Mouse (Mus musculus) midbrain, embryonic 11.5 days (tissue): Measurements from ENCODE around the gene Hdac9. TPM values are rescaled to one million over a fixed set of nuclear protein-coding genes. Genes with fewer than 3 reads are reported as not detected.

ENCODE experiments used
- ATAC-seq: fragments of 200-750 bp; cut with Nextera tagmentation; 2 replicates; pipeline ENCODE4 v1.8.0; 2017; ENCODE audit warnings: moderate TSS enrichment, moderate library complexity; ENCODE audit not compliant: low FRiP score
- DNase-seq: peaks from one replicate; pipeline ENCODE4 v3.0.0; 2015; ENCODE audit warnings: low spot score; ENCODE audit errors: missing footprints
- H3K27ac ChIP-seq: fragments of 300-500 bp; sonication (generic); 2 replicates; pipeline ENCODE4 v1.5.1; 2014; ENCODE audit warnings: low read depth, low read length
- H3K27me3 ChIP-seq: fragments of 300-500 bp; sonication (generic); 2 replicates; pipeline ENCODE4 v1.6.1; 2014; ENCODE audit warnings: mild to moderate bottlenecking, low read length, moderate library complexity, mixed read lengths; ENCODE audit not compliant: control insufficient read depth, insufficient read depth
- H3K36me3 ChIP-seq: fragments of 300-500 bp; sonication (generic); 2 replicates; pipeline ENCODE4 v1.6.1; 2014; ENCODE audit warnings: mild to moderate bottlenecking, low read length, moderate library complexity, mixed read lengths; ENCODE audit not compliant: control insufficient read depth, insufficient read depth
- H3K4me1 ChIP-seq: fragments of 300-500 bp; sonication (generic); 2 replicates; pipeline ENCODE4 v1.6.1; 2014; ENCODE audit warnings: low read length; ENCODE audit not compliant: control insufficient read depth, insufficient read depth
- H3K4me2 ChIP-seq: fragments of 300-500 bp; sonication (generic); 2 replicates; pipeline ENCODE4 v1.6.1; 2014; ENCODE audit warnings: mild to moderate bottlenecking, moderate library complexity
- H3K4me3 ChIP-seq: fragments of 300-500 bp; sonication (generic); 2 replicates; pipeline ENCODE4 v1.5.1; 2014; ENCODE audit warnings: low read depth, low read length
- H3K9ac ChIP-seq: fragments of 300-500 bp; sonication (generic); 2 replicates; pipeline ENCODE4 v1.6.1; 2014; ENCODE audit warnings: low read length
- H3K9me3 ChIP-seq: fragments of 300-500 bp; sonication (generic); 2 replicates; pipeline ENCODE4 v1.6.1; 2016; ENCODE audit warnings: low read length; ENCODE audit not compliant: control insufficient read depth
- WGBS: fragments of 180-500 bp; shearing (Covaris S2); extraction: QIAGEN DNeasy Blood & Tissue Kit; methylation state at CpG from one replicate; pipeline ENCODE4 v1.1.7; 2014; 5-methylcytosine and 5-hydroxymethylcytosine counted together
- polyA plus RNA-seq: library from polyadenylated mRNA; unstranded; fragments of >200 nt; fragmentation: Nextera tagmentation; extraction: Ambion mirVana; gene quantifications from 2 replicates; pipeline ENCODE4 v1.2.1, GENCODE M21; 2014

Hdac9 gene
- polyA plus RNA-seq, 1 experiment from 2014 or later = 14.1 TPM

DNA sequence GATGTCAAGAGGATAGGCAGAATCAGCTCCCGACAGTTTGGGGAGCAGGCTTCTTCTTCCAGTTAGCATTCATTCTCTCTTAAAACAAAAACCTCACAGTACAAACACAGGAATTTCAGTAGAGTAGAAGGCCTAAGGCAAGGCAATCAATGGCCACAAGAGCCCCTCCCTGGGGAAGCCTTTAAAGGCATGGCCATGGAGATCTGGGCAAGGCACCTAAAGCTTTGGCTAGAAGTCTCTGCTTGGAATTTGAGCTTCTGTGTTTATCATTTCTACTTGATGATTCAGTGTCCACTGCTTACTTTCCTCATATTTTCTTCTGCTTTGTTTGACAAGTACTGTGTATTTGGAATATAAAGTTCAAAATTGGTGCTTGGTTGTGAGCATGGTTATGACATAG, 429.2 kb downstream of the Hdac9 start:
- Histone ChIP-seq H3K4me3 (no peak overlapping the region), H3K27me3 (no peaks in the 10 kb centered on the region), H3K4me1 (no peaks in the 10 kb centered on the region), H3K9me3 (no peaks in the 10 kb centered on the region), H3K4me2 (no peak overlapping the region), H3K27ac (no peak overlapping the region), H3K9ac (no peak overlapping the region), H3K36me3 (no peaks in the 10 kb centered on the region)
- ATAC-seq (no peak), DNase-seq (no peak)
- WGBS = 87% methylated on average over 1 of the region's 1 CpGs

DNA sequence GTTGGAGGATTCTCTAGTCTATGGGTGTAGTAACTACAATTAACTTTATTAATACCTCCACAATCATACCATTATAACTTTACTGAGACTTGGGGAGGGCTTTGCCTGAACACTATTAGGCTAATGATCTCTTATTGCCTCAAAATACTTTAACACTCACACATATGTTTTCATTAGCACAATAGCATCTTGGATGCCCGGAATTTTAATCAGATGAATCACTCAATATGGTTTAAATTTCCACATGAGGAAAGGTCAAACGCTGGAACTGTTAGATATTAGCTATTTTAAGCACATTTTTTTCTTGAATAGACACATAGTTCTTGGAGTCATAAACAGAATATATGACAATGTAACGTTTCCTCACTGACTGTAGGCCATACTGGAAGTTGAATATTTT, 429.9 kb downstream of the Hdac9 start:
- ATAC-seq (no peak), DNase-seq (no peak)
- no peaks in the 10 kb centered on the region for H3K9me3 ChIP-seq
- no peaks in the 10 kb centered on the region for H3K36me3 ChIP-seq
- no peak overlapping the region for H3K4me3 ChIP-seq
- 72% methylated on average over 3 of the region's 3 CpGs for WGBS
- H3K27me3 ChIP-seq = no peaks in the 10 kb centered on the region
- H3K4me2 ChIP-seq = no peak overlapping the region
- no peak overlapping the region for H3K9ac ChIP-seq
- H3K4me1 ChIP-seq = no peaks in the 10 kb centered on the region
- H3K27ac ChIP-seq = no peak overlapping the region

- Histone ChIP-seq H3K4me1 (no peaks in the 10 kb centered on the region), H3K36me3 (no peaks in the 10 kb centered on the region), H3K4me2 (no peak overlapping the region), H3K27me3 (no peaks in the 10 kb centered on the region), H3K4me3 (no peak overlapping the region), H3K9ac (no peak overlapping the region), H3K9me3 (no peaks in the 10 kb centered on the region), H3K27ac (no peak overlapping the region)
- WGBS = 87% methylated on average over 2 of the region's 2 CpGs
- ATAC-seq = no peak
- no peak for DNase-seq
Observed at GRCm38 (mm10) chr12:34486016-34486415, 430.9 kb downstream of the Hdac9 start.

- no peaks in the 10 kb centered on the region for H3K27me3 ChIP-seq
- no peaks in the 10 kb centered on the region for H3K36me3 ChIP-seq
- ATAC-seq (no peak), DNase-seq (no peak)
- H3K4me2 ChIP-seq = no peak overlapping the region
- 96% methylated on average over 5 of the region's 5 CpGs for WGBS
- H3K4me1 ChIP-seq = no peaks in the 10 kb centered on the region
- H3K27ac ChIP-seq = no peak overlapping the region
- no peaks in the 10 kb centered on the region for H3K9me3 ChIP-seq
- H3K4me3 ChIP-seq = no peak overlapping the region
- H3K9ac ChIP-seq = no peak overlapping the region
Observed at GRCm38 (mm10) chr12:34481702-34482101, 435.2 kb downstream of the Hdac9 start.

DNA sequence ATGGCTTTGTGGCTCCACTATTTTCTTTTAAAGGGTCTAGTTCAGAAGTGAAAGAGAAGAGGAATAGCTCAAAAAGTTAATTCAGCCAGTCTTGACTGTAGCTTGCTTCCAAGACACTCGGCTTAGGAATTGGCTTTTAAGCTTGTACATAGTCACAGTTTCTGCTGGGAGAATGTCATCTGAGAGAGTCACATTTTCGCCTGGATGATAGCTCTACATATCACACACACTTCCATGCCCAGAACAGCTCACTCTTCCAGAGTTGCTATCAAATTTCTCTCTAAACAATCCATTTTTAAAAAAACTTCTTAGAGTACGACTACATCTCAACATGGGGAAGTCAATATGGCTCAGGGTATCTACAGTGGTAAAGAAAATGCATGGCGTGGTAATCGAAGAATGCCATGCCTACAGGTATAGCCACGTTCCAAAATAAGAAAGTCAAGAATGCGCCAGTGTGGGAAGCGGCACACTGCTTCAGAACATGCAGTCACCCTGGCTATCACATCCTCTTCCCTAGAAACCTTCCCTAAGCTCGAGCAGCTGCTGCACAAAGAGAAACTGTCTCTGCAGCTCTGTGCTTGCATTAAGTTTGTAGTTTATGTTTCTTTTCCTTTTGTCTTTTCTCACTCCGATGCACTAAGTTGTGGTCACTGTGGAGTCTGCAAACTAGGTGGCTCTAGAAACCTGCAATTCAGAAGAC, 443.8 kb downstream of the Hdac9 start:
- H3K4me3 ChIP-seq = no peak overlapping the region
- H3K9me3 ChIP-seq = no peaks in the 10 kb centered on the region
- no peak overlapping the region for H3K27ac ChIP-seq
- DNase-seq = no peak
- no peaks in the 10 kb centered on the region for H3K36me3 ChIP-seq
- no peaks in the 10 kb centered on the region for H3K4me1 ChIP-seq
- 83% methylated on average over 10 of the region's 10 CpGs for WGBS
- H3K27me3 ChIP-seq = no peaks in the 10 kb centered on the region
- no peak overlapping the region for H3K9ac ChIP-seq
- no peak overlapping the region for H3K4me2 ChIP-seq
- no peak for ATAC-seq

- WGBS = 69% methylated on average over 4 of the region's 4 CpGs
- DNase-seq = peak; percentile 35
- Histone ChIP-seq H3K36me3 (no peaks in the 10 kb centered on the region), H3K27ac (no peak overlapping the region), H3K4me2 (no peak overlapping the region), H3K9me3 (no peaks in the 10 kb centered on the region), H3K27me3 (no peaks in the 10 kb centered on the region), H3K9ac (no peak overlapping the region), H3K4me3 (no peak overlapping the region), H3K4me1 (no peaks in the 10 kb centered on the region)
- ATAC-seq = no peak
Observed at GRCm38 (mm10) chr12:34472542-34472941, 444.4 kb downstream of the Hdac9 start.

DNA sequence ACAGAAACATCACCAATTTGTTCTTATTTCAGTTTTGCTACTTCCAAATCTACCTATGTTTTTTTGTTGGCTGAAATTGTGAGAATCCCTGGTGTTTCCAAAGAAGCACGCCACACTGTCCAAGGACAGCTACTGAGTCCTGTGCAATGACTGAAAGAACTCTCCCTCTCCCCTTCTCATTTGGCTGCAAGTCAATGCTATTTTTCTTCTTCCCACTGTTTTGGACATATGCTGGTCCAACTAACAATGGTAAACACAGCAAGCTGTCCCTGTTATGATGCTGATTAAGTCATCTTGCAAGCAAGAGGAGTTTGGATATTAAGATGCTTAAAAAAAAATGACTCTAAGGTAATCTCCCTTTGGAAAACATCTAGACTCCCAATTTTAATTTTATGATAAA, 455.2 kb downstream of the Hdac9 start:
- Histone ChIP-seq H3K9ac (no peak overlapping the region), H3K4me1 (no peaks in the 10 kb centered on the region), H3K27ac (no peak overlapping the region), H3K27me3 (no peaks in the 10 kb centered on the region), H3K9me3 (no peaks in the 10 kb centered on the region), H3K4me3 (no peak overlapping the region), H3K36me3 (no peaks in the 10 kb centered on the region), H3K4me2 (no peak overlapping the region)
- 76% methylated on average over 1 of the region's 1 CpGs for WGBS
- ATAC-seq (no peak), DNase-seq (no peak)

GRCm38 (mm10) chr12:34452643-34453042, 464.3 kb downstream of the Hdac9 start:
- Histone ChIP-seq H3K27me3 (no peaks in the 10 kb centered on the region), H3K36me3 (no peaks in the 10 kb centered on the region), H3K4me3 (no peak overlapping the region), H3K9ac (no peak overlapping the region), H3K27ac (no peak overlapping the region), H3K4me2 (no peak overlapping the region), H3K9me3 (no peaks in the 10 kb centered on the region), H3K4me1 (no peaks in the 10 kb centered on the region)
- ATAC-seq = no peak
- DNase-seq = peak; percentile 14
- 90% methylated on average over 5 of the region's 5 CpGs for WGBS

DNA sequence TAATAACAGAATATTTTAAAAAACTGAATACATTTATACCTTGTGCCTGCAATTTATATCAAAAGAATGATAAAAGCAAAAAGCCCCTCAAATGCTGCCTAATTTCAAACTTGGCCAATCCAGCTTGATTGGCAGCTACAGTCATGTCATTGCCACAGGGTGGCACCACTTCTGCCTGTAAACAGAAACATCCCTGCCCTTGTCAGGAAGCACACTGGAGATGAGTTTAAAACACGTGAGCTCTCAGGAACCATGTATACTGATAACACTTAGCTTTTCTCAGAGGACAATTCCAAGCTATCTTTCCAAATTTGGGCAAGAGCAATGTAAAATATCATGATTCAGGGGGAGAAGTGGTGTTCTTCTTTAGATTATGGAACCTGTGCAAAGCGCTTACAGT, 465.7 kb downstream of the Hdac9 start:
- peak; percentile 66 for DNase-seq
- Histone ChIP-seq H3K27me3 (no peaks in the 10 kb centered on the region), H3K4me2 (no peak overlapping the region), H3K36me3 (no peaks in the 10 kb centered on the region), H3K9me3 (no peaks in the 10 kb centered on the region), H3K4me1 (no peaks in the 10 kb centered on the region), H3K27ac (no peak overlapping the region), H3K4me3 (no peak overlapping the region), H3K9ac (no peak overlapping the region)
- no peak for ATAC-seq
- WGBS = 74% methylated on average over 2 of the region's 2 CpGs
